Mouse (Mus musculus): ENCODE data around the gene Plscr3.

Plscr3 gene

GRCm38 (mm10) chr11:69864138-69864860 is 18.1 kb downstream of the Plscr3 start:
- no peak for DNase-seq (ENCODE audit: inconsistent ontology term)

DNA sequence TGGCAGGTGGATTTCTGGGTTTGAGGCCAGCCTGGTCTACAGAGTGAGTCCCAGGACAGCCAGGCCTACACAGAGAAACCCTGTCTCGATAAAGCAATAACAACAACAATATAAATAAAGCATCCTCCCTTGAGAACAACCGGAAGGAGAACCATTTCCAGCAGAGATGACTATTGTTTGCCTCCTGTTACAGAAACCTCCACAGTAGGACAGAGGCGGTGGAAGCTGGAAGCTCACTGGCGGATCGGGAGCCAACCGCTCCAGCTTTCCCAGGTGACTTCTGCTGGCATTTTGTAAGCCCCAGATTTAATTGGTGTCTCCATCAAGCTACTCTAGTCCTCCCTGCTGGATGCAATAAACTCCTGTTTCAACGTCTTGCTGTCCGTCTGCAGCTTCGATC is 19.4 kb downstream of the Plscr3 start:
- no peak for DNase-seq (ENCODE audit: inconsistent ontology term)

- DNase-seq (ENCODE audit: inconsistent ontology term), result no peak
Measured at GRCm38 (mm10) chr11:69867335-69867734, 21.2 kb downstream of the Plscr3 start.

DNA sequence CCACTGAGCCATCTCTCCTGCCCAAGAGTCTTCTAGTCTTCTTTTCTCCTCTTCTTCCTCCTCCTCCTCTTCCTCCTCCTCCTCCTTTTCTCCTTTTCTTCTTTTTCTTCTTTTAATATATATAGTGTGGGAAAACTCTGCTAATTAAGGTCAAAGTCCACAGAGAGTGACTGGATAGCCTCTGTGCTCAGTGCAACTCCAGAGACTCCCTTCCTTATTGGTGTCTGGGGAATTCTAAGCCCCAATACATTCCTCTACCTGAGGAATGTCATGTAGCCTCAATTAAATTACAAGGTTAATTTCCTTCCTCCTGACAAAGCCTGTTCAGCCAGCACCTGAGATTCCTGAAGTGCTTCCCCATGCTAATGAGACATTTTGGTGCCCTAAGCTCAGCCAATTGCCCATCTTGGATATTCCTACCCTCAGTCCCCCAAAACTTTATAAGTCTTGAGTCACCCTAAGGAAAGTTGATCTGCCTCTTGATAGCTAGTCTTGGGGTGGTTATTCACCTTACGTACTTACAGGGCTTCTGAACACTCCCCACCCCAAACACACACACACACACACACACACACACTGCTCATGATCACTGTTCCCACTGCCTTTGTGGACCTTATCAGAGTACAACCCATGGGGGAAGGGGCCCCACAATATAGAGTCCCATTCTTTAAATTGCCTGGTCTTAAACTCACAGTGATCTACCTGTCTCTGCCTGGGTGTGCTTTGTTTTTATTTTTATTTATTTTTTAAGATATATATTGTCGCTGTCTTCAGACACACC is 24.3 kb downstream of the Plscr3 start:
- DNase-seq (ENCODE audit: inconsistent ontology term), result no peak

DNA sequence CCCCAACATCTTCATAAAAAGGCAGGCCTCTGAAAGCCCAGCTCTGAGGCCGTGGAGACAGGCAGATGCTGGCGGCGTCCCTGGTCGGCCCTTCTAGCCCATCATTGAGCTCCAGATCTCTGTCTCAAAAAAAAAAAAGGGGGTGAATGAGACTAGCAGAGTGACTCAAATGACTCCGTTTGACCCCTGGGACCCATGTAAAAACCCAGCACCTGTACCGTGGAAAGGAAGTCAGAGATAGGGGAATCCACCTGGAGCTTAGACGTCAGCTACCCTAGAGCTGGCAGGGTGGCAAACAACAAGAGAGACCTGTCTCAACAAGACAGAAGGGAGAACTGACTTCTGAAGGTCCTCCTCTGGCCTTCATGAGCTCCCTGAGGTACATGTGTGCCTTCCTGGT is 25.6 kb downstream of the Plscr3 start:
- no peak for DNase-seq (ENCODE audit: inconsistent ontology term)

DNA sequence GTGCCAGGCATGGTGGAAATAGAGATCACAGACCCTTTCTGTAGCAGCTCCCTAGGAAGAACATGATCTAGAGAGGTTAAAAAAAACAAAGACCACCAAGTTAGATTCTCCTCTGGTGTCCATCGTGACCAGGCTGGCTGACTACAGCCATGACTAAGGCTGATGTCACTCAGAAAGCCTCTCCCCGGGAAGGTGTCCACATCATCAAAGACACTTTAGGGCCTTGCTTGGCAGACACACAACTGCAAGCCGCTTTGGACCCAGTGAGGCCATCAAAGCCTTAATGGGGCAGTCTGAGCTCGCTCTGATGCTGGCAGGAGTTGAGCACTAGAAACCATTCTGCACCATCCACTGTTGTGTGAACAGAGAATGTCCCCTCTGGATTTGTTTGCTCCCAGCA is 26.3 kb downstream of the Plscr3 start:
- no peak for DNase-seq (ENCODE audit: inconsistent ontology term)

DNA sequence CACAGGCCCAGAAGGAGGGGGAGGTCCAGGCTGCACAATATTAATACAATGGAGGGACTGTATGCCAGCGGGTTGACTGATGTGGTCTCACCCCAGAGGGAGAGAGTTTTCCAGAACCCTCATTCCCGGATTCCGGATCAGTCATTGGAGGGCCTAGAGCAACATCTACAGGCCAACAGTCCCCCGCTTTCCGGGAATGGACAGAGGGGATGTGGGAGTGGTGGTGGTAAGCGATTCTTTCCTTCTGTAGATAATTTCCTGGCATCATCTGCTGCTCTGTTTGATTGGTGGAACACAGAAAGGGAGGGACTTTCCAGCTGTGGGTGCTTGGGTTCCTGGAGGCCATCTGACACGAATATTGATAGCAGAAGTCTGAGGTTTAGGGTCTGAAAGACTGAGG is 30.0 kb downstream of the Plscr3 start:
- DNase-seq (ENCODE audit: inconsistent ontology term), result peak; percentile 65

DNA sequence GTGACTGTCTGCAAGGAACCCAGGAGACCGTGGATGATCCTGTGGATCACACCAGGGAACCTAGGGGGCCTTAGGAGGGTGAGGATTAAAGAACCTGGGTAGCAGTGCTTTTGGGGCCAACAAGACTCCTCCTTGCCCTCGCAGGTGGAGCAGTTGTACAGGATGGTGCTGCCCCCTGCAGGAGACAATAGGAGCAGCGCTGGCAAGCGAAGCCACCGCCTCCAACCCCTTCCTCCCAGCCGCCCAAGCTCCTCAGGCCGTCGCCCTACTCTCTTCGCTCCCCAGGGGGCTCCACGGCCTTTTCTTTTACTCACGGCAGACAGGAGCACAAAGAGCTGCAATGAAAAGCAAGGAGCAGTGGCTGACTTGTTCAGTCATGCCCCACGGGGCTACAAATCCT is 30.7 kb downstream of the Plscr3 start:
- peak; percentile 85 for DNase-seq (ENCODE audit: inconsistent ontology term)

- no peak for DNase-seq (ENCODE audit: inconsistent ontology term)
Measured at GRCm38 (mm10) chr11:69877878-69878277, 31.7 kb downstream of the Plscr3 start, which contains the start of gene Tmem95. Gene Tmem95 (minus strand): TSS chr11:69878018.

- DNase-seq (ENCODE audit: inconsistent ontology term), result no peak
Measured at GRCm38 (mm10) chr11:69878399-69878798, 32.2 kb downstream of the Plscr3 start.

DNA sequence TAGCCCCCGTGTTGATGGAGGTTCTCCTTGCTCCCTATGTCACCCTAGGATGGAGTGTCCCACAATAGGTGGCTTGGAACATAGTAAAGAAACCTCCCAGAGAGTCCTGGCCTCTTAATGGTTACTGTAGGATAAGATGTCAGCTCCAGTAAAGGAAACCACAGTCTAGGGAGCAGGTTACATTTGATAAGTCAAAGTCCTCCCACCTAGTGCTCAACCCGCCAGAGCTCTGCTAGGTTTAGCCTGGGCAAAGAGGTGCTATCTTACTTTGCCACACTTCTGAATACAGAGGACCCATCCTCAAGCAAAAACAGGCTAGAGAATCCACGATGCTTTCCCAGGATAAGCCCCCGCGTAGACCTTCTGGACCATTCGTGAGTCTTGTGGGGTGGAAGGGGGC is 32.8 kb downstream of the Plscr3 start:
- no peak for DNase-seq (ENCODE audit: inconsistent ontology term)

GRCm38 (mm10) chr11:69879711-69880110 is 33.5 kb downstream of the Plscr3 start:
- DNase-seq (ENCODE audit: inconsistent ontology term), result no peak

DNA sequence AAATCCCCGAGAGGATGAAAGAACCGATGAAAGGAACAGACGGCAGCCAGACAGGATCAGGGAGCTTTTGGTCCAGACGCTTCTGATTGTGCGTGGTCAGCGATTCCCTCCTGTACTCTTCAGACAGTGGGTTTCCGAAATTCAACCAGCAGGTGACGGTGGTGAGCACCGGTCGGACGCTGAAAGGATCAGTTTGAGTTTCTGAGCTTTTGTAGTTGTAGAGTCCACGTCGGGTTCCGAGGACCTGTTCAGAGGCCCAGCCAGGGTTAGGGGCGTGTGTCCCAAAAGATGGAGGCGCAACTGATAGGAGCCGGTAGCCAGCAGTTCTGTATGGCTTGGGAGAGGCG is 34.3 kb downstream of the Plscr3 start:
- peak; percentile 88 for DNase-seq (ENCODE audit: inconsistent ontology term)

DNA sequence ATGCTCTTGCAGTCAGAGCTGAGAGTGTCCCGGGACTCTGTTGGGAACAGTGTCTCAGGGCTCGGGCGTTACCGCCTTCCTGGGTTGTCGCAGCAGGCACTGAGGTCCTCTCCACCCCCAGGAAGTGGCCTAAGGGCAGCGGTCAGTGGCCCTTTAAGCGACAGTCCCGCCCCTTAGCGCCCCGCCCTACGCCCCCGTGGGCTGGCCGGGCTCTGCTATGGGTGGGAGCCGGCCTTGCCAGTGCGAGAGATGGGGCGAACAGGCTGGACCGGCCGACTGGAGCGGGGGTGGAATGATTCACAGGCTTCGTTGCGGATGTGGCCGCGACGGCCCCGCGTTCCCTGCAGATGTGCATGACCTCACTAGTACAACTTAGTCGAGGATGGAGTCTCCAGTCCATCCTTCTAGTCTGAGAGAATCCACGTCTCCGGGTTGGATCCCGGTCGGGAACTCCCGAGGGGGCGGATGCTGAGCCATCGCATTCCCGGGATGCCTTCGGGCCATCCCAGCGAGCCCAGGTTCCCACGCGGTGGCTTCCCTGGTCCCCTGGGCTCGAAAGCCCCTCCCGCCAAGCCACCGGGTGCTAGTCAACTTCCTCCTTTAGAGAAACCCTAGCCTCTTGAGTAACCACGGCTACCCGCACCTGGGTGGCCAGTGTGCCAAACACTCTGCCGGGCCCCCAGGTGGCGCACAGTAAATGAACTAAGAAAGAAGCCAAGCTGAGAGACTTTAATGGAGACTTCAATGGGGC is 34.9 kb downstream of the Plscr3 start, which contains the start of gene Kctd11:
Gene Kctd11 (minus strand): TSS at position 554 of the 751 bp plus-strand sequence.
- DNase-seq (ENCODE audit: inconsistent ontology term), result peak; percentile 98

DNA sequence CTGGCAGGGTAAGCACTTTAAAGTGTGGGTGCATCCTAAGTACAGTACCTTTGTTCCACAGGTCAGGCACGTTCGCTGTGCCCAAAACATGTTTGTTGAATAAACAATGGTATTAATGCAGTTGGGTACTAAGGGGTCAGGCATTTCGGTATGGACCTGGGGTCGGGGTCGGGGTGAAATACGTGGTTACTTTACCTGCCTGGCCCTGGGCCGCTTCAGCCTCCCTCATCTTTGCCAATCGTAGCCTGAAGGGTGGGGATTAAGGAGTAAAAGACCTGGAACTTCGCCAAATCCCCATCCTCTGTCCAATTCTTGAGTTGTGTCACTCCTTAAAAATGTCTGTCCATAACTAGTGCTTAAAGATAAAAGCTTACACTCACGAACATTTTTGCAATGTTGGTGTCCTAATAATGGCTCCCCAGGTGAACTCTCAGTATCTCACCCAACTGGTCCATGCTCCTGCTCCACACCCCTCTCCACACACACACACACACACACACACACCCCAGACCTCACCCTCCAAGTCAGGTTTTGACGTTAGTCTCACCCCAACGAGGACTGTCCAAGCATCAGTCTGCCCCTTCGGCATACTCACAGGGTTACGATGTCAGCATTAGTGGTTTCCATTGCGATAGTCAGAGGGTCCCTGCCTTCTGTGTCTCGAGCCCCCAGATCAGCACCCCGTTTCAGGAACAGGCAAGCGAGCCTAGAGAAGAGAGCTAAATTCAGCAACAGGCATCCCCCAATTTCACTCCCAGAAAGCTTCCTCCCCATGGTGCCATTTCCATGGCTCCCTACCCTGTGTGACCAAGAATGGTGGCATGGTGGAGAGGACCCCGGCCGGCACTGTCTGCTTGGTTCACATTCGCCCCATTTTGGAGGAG is 35.9 kb downstream of the Plscr3 start:
- DNase-seq (ENCODE audit: inconsistent ontology term), result no peak

DNA sequence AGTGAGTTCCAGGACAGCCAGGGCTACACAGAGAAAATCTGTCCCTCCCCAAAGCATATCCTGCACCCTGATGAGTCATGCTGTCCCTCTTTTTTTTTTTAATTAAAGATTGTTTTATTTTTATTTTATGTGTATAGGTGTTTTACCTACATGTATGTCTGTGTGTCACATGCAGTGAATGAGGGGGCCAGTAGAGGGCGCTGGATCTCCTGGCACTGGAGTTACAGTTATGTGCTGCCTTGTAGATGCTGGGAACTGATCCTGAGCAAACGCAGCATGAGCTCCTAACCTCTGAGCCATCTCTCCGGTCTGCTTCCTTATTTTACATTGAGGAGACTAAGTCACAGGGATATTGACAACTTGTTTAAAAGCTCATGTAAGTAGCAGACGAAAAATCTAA is 36.9 kb downstream of the Plscr3 start:
- no peak for DNase-seq (ENCODE audit: inconsistent ontology term)

DNA sequence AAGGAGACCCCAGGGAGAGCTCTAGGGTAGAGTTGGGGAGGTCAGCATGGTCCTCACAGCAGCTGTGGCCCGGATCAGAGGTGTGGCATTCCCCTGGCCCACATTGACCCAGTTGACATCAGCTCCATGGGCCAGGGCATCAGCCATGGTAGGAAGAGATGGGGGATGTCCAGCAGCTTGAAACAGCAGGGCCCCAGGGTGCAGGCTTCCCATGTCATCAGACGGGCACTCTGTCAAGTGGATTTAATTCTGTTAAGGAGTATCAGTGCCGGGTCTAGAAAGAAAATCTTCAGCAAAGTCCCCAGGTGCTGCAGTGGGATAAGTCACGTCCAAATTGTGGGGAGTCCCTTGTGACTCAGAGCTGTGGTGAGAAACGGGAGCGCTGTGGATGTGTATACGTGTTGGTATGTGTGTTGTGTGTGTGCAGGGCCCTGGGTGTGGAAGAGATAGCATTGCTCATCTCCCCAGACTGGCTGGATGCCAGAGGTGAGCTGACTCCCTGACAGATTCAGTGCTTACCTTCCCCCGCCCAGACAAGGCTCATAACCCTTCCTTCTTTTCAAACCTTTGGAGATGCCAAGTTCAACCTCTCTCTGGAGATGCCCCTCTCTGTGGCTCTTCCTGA is 37.5 kb downstream of the Plscr3 start:
- DNase-seq (ENCODE audit: inconsistent ontology term), result no peak

- DNase-seq (ENCODE audit: inconsistent ontology term), result no peak
Measured at GRCm38 (mm10) chr11:69884240-69884639, 38.1 kb downstream of the Plscr3 start.

DNA sequence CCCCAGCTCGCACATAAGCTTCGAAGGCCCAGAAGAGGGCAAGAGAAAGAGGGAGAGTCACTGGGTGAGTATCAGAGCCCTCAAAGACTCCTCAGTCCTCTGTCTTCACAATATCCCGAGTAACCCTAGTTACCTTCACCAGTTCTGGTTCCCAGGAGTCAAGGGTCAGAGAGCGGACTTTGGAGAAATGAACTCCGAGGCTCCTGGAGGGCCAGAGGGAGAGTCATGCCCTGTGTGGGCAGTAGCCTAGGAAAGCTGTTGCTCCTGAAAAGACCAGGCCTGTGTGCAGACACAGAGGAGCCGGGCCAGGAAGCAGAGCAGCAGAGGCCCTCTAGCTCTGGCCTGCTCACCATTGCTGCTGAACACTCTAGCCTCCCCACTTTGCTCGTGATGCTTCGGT is 38.5 kb downstream of the Plscr3 start:
- DNase-seq (ENCODE audit: inconsistent ontology term), result no peak

GRCm38 (mm10) chr11:69886907-69887635 is 40.9 kb downstream of the Plscr3 start:
- no peak for DNase-seq (ENCODE audit: inconsistent ontology term)
